Mouse (Mus musculus): ENCODE measurements around the gene Gm13889. TPM values are rescaled to one million over a fixed set of nuclear protein-coding genes. Genes with fewer than 3 reads are reported as not detected.

Gene Gm13889
- polyA plus RNA-seq, 1 experiment from 2014 or later = 4.1 TPM

Other genes starting within 250 kb of the Gm13889 start
- 60.3 and 75.6 TPM in 2 replicates for gene Ext2, start 134.6 kb downstream of the Gm13889 start, polyA plus RNA-seq (2014; fragmentation: Nextera tagmentation; extraction: Ambion mirVana)
- gene Accs, start 107.3 kb downstream of the Gm13889 start, polyA plus RNA-seq (2014; fragmentation: Nextera tagmentation; extraction: Ambion mirVana) = 6.6 and 7.7 TPM in 2 replicates
- gene Accsl, start 88.0 kb downstream of the Gm13889 start, polyA plus RNA-seq (2014; fragmentation: Nextera tagmentation; extraction: Ambion mirVana) = not detected in 2 replicates
- gene Gm27027, start 39.2 kb upstream of the Gm13889 start, polyA plus RNA-seq (2014; fragmentation: Nextera tagmentation; extraction: Ambion mirVana) = not detected in 2 replicates
- 58.6 and 59.8 TPM in 2 replicates for gene Alkbh3, start 53.6 kb upstream of the Gm13889 start, polyA plus RNA-seq (2014; fragmentation: Nextera tagmentation; extraction: Ambion mirVana)
- gene Hsd17b12, start 200.8 kb upstream of the Gm13889 start, polyA plus RNA-seq (2014; fragmentation: Nextera tagmentation; extraction: Ambion mirVana) = 87.2 and 89.1 TPM in 2 replicates